ENCODE assay signal across 21 mouse cellular contexts in genomic region chr1:82207511-82207910, GRCm38 (mm10). TPM values are rescaled to one million over a fixed set of nuclear protein-coding genes. Genes with fewer than 3 reads are reported as not detected.
"Had no signal": no experiment of that assay in that cellular context is flagged by ENCODE, and none has a peak within 500 bp of the region (broad histone marks: within the 10 kb centered on the region; RNA-seq: fewer than 3 reads in every experiment).

No protein-coding gene starts in this region.

- H3K4me3 ChIP-seq: megakaryocyte, embryonic 14.5 days; midbrain, embryonic 13.5 days; midbrain, embryonic 15.5 days; neural tube, embryonic 12.5 days; stomach, embryonic 15.5 days had no signal

- ATAC-seq: midbrain, embryonic 13.5 days; midbrain, embryonic 15.5 days had no signal

- H3K4me2 ChIP-seq: midbrain, embryonic 11.5 days; midbrain, embryonic 13.5 days; midbrain, embryonic 15.5 days; neural tube, embryonic 12.5 days; stomach, embryonic 15.5 days had no signal

- H3K36me3 ChIP-seq: midbrain, embryonic 13.5 days; midbrain, embryonic 15.5 days; neural tube, embryonic 12.5 days; stomach, embryonic 15.5 days had no signal

- H3K4me1 ChIP-seq: midbrain, embryonic 13.5 days; midbrain, embryonic 15.5 days; neural tube, embryonic 12.5 days; stomach, embryonic 15.5 days had no signal

- DNase-seq: lung, adult 2 months; lung, postnatal 10 days; lung, postnatal 36 days; right cerebral cortex, postnatal 14 days; thymus, adult 2 months; thymus, postnatal 25 days; thymus, postnatal 4 days had no signal

- H3K9me3 ChIP-seq: midbrain, embryonic 15.5 days; stomach, embryonic 15.5 days had no signal

- H3K9ac ChIP-seq: midbrain, embryonic 13.5 days; midbrain, embryonic 15.5 days; neural tube, embryonic 12.5 days; stomach, embryonic 15.5 days had no signal

- H3K27me3 ChIP-seq: megakaryocyte, embryonic 14.5 days; midbrain, embryonic 13.5 days; midbrain, embryonic 15.5 days; neural tube, embryonic 12.5 days; stomach, embryonic 15.5 days had no signal

- H3K27ac ChIP-seq: macrophage; midbrain, embryonic 13.5 days; midbrain, embryonic 15.5 days; neural tube, embryonic 12.5 days; stomach, embryonic 15.5 days; stomach, postnatal 0 days had no signal

RNA-seq across cellular contexts. Expression of gene Gm9747, which starts 25.4 kb away (rescaled TPM):
- total RNA-seq: megakaryocyte progenitor cell, adult 5-6 weeks; midbrain, postnatal 0 days; monocyte, adult 5-6 weeks; neutrophil, adult 5-6 weeks had no signal
- polyA plus RNA-seq: macrophage; spleen, adult 2 months; testis, adult 2 months; thymus, adult 2 months had no signal
